Mouse (Mus musculus) embryo, embryonic 10.5 days (tissue): Measurements from ENCODE around the gene Tmem243.
A peak's percentile ranks its signal among the peaks of the same experiment; 100 is the strongest.

Experiments used
- DNase-seq: peaks from one replicate; pipeline ENCODE4 v3.0.0-alpha.2; 2015; ENCODE audit warnings: low spot score

The Tmem243 gene

GRCm38 (mm10) chr5:9100207-9100848 lies at the start of gene Tmem243:
Tmem243 (plus strand) TSS chr5:9100668.
- DNase-seq: peak; percentile 92

DNA sequence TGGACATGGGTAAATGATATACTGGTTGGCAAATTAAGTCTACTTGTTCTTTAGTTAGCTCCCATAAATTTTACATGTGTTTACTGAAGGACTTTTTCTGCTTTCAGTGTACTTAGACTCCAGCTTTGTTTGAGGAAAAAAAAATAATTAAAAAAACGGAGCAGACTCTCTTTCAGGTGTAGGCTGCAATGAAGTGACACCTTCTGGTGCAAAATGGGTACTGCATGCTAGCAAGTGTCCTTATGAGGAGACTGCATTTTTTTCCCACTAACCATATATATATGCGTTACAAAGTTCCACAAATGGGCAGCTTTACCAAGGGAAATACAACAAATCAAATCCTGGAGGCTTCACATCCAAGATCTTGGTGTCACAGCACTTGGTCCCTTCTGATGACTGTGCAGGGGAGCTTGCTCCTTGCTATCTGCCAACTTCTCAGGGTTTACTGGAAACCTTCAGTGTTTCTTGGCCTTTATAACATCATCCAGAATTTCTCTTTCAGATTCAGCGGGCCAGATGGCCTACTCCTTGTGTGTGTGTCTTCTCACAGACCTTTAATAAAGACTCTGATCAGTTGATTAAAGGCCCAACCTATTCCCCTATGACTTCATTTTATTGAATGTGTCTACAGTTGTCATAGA lies 44.3 kb upstream of the Tmem243 start:
- peak; percentile 78 for DNase-seq

GRCm38 (mm10) chr5:9057277-9057879 lies 43.1 kb upstream of the Tmem243 start:
- DNase-seq: no peak

- no peak for DNase-seq
Measured at GRCm38 (mm10) chr5:9059303-9060023, 41.0 kb upstream of the Tmem243 start.

GRCm38 (mm10) chr5:9060228-9060627 lies 40.2 kb upstream of the Tmem243 start:
- DNase-seq: no peak

GRCm38 (mm10) chr5:9064217-9064616 lies 36.3 kb upstream of the Tmem243 start:
- DNase-seq: no peak

DNA sequence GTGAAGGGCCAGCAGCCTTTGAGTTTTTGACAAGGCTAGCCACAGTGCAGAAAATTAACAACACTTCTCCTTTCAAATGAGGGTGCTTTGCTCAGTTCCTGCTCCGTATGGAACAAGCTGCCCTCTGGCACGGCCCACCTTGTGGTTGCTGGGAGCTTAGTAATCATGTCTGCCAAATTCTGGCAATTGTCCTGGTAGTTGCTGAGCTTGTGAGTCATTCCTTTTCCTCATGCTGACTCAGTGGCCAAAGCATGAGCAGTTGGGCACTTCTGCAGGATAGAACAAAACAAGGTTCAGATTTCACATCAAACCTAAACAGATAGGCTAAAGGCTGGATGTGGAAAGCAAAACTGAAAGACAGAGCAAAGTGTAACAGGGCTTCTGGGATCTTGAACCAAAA lies 31.6 kb upstream of the Tmem243 start:
- DNase-seq: no peak

GRCm38 (mm10) chr5:9069599-9070209 lies 30.8 kb upstream of the Tmem243 start:
- DNase-seq: no peak

DNA sequence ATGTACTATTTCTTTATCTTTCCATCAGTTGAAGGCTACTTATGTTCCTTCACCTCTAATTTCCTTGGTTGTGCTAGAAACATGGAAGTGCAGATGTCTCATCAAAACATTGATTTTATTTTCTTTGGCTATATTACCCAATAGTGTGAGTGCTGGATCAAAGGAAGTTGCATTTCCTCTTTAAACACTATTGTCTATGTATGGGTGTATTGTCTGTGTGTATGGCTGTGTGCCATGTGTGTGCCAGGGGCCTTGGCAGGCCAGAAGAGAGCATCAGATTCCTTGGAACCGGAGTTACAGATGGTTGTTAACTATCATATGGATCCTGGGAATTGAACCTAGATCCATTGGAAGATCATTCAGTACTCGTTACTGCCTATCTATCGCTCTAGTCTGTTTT lies 29.1 kb upstream of the Tmem243 start:
- DNase-seq: no peak

DNA sequence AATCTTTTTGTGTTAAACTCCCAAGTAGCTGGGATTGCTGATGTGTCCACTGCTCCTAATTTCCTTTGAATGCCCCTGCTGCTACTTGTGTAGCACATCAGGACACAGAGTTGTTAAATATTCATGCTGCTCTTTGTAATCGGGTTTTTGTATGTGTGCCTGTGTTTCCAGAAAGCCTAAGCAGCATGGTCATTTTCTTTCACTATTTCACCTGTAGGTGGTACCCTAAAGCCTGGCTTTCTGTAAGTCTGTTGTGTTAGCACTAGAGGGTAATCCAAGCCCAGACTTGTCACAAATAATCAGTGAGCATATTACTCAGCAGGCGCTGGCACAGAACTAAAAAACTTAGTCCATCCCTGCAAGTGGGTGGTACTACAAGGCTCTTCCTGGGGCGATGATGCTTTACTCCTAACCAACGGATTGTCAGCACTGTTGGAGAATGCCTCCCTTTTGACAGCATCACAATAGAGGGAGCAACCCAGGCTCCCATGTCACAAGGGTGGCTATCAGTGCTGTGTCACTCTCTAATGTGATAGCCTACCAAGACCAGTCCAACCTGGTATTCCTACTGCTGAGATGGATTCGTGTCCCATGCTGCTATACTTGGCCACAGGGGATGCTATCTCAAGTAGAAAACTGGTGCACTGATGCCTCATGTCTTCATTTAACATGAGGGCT lies 27.2 kb upstream of the Tmem243 start:
- peak; percentile 32 for DNase-seq

DNA sequence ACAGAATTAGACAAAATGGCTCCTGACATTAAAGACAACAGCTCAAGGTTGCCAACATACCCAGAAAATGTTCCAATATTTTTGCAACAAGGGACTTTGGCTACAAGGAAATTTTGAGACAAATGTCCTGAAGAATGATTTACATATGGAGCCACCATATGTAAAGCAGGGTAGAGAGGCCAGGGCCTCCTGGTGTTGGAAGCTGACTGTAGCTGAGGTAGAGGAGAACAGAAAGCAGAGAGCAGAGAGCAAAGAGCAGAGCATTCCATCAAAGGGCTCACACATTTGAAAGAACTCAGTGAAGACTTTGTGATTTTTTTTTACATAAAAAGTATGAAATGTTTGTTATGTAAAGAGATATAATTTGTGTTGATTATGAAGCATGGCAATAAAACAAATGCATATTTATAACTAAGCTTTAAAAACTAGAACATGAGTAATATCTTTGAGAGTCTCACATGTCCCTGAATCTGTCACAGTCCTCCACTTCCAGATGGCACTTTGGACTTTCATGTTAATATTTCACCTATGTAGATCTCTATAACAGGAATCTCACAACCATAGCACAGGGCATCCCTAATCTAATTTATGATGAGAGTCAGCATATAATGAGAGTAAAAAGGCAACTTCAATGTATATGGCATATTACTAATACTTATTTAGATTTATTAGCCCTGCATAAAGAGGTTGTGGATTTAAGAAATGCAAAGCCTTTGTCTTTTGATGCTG lies 20.5 kb upstream of the Tmem243 start:
- DNase-seq: no peak

- no peak for DNase-seq
Measured at GRCm38 (mm10) chr5:9086924-9087719, 13.3 kb upstream of the Tmem243 start.

GRCm38 (mm10) chr5:9090493-9091106 lies 9.9 kb upstream of the Tmem243 start:
- DNase-seq: no peak

GRCm38 (mm10) chr5:9092716-9093115 lies 7.8 kb upstream of the Tmem243 start:
- no peak for DNase-seq

- no peak for DNase-seq
Measured at GRCm38 (mm10) chr5:9093490-9093889, 7.0 kb upstream of the Tmem243 start.

- DNase-seq: peak; percentile 64
Measured at GRCm38 (mm10) chr5:9100849-9101801, 657 bp downstream of the Tmem243 start.

GRCm38 (mm10) chr5:9102696-9103095 lies 2.2 kb downstream of the Tmem243 start:
- no peak for DNase-seq

GRCm38 (mm10) chr5:9103958-9104357 lies 3.5 kb downstream of the Tmem243 start:
- DNase-seq: no peak

DNA sequence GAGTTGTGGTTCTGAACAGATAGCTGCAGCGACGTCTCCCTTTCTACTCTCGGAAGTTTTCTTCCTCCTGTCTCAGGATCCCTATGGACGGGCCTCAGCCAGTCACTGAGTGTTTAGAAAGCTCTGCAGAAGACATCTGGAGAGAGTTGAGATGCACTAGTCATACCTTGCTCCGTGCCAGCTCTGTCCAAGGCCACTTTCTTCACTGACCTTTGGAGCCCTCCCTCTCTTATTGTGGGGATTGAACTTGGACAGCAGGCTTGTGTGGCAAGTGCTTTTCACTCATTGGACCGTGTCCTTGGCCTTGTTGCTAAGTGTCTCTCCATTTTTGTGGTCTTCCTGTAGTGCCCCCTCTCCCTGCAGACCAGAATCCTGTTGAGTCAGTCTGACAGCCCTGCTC lies 6.3 kb downstream of the Tmem243 start:
- DNase-seq: no peak
